Mouse (Mus musculus) activated CD4-positive, CD25-positive, alpha-beta regulatory T cell, adult 4 months (primary cell): ENCODE data around the gene Usp32. TPM values are rescaled to one million over a fixed set of nuclear protein-coding genes. Genes with fewer than 3 reads are reported as not detected.
"Not testable (repeated sequence)": the region's sequence is repeated elsewhere in the genome, so short reads cannot be mapped to it uniquely, and the experiment has no call there.

Experiments used
- ATAC-seq: one replicate; pipeline ENCODE4 v1.8.0; 2017
- polyA plus RNA-seq, 2 experiments: library from polyadenylated mRNA; unstranded; fragments of 100-300 nt; shearing (Covaris generic); gene quantifications; one replicate each; pipeline ENCODE4 v1.2.1; 2017

Usp32 gene
- polyA plus RNA-seq, result 10 to 100 TPM in 1 of 2 experiments, 1 to 10 TPM in 1; 7.5 to 11.9 TPM

DNA sequence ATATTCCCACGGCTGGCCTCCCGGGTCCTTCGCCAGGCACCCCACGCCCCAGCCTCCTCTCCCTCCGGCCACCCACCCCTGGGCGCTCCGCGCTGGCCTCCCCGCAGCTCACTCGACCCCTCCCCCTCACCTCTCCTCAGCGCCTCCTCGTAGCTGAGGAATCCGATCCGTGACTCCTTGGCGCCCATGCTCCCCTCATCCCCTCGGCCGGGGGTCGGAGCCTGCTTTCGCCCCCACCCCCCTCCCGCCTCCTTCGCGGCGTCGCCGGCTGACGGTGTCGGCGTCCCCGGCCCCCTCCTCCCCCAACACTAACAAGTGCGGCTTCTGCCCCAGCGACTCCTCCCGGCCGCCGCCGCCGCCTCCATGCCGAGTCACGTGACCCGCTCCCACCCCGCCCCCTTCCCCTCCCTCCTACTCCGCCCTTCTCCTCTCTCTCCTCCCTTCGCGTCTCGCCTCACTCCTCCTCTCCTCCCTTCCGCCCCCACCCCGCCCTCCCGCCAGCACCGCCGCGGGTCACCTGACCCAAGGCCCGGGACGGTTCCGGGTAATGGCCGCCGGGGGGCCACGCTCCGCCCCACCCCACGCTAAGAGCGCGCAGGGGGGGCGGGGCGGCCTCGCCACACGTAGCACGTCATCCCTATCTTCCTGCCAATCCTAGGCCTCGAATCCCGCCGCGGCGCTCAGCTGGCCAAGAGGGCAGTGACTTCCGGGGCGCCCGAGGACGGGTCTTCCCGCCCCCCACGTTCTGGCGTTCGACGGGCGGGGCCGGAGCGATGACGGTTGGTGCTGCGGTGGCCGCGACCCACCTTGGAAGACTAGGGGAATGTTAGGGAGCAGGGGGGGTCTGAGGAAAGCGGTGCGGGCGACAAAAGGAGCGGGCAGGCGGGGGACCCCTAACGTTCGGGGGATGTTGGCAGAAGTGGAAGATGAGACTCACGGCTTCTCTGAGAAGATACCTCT lies at the start of gene Usp32:
TSS of gene Usp32 (minus strand) at position 581 of the 960 bp plus-strand sequence.
- ATAC-seq, result peak; percentile 94

DNA sequence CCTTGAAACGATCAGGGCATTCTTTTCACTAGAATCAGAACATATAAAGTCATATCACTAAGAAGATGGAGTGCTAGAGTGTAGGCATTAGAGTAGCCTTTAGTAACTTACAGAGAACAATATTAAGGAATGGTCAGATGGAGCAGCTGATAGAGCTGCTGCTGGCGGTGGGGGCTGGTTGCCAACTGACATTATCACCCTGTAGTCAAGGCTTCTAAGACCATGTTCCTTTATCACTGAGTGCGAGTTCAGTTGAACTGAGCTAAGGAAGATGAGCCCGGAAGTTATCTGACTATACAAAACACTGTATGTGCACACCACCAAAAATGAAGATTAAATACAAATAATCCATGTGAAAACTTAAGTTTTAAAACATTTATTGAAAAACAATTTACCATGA lies 49.1 kb upstream of the Usp32 start:
- ATAC-seq, result no peak

DNA sequence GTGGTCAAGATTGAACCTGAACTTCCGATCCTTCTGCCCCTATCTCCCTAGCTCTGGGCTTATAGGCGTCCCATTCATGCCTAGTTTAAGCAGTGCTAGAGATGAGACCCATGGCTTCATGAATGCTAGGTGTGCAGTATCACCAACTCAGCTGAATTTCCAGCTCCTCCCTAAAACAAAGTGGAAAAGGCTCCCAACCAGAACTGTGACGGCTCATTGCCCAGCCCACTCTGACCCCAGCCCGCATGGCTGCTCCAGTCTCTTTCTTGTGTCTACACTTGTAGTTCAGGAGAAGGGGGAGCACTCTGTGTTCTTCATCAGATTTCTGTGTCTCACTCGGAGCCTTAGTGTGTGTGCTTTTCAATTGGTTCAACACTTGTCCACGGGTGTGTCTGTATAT lies 44.9 kb upstream of the Usp32 start:
- no peak for ATAC-seq

DNA sequence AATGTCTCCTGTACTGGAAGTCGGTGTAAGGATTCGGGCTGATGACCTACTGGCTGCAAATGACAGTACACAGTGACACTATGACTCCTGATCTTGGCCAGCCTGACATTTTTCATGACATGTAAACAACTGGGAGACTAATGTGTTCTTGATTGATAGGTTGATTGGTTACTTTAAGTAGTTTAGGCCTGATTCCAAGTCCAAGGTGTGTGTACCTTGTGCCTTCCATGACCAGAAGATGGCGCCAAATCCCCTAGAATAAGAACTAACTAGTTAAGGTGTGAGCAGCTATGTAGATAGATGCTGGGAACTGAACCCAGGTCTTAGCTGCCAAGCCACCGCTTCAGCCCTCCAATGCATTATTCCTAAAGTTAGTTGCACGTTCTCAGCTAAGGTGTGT lies 44.1 kb upstream of the Usp32 start:
- ATAC-seq, result no peak

DNA sequence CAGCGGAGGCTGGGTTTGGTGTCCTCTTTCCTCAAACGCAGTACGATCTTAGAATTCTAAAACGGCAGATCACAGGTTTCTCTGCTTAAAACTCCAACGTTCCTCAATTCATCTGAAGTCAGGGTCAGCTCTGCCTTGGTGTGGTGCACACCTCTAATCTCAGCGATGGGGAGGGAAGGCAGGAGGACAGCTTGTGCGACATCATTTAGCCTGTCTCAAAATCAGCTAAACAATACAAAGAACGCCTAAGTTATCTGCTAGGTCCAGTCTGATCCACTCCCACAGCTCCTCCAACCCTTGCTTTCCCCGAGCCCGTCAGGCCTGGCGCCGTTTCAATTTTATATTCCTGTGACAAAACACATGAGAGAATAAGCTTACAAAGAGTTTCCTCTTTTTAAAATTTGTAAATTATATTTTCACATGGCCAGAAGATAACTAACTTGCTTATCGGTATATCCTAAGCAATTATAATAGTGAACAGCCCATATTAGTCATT lies 43.4 kb upstream of the Usp32 start:
- ATAC-seq, result no peak

DNA sequence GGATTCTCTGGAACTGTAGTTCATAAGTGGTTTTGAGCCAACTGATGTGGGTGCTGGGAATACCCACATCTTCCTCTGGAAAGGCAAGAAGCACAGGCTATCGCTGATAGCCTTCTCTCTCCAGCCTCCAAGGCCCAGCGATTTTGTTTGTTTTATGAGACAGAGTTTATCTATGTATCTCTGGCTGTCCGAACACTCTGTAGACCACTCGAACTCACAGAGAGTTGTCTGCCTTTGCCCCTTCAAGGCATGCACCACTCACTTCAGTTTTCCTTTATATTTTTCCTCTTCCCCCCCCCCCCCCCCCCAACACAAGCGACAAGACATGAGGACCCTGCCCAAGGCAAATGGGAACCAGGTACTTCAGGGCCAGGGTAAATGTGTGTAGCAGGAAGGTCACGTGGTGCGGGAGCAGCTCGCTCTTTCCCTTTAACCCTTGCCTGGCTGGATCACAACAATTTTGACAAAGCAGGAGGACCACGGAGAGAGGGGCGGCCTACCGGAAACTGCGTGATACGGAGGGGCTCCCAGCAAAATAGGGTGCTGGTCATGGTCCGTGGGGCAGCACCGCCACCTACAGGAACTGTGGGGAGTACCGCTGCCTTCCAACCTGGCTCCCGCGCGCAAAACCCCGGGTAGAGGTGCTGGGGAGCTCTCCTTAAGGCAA lies 42.8 kb upstream of the Usp32 start:
- ATAC-seq, result peak; percentile 61

DNA sequence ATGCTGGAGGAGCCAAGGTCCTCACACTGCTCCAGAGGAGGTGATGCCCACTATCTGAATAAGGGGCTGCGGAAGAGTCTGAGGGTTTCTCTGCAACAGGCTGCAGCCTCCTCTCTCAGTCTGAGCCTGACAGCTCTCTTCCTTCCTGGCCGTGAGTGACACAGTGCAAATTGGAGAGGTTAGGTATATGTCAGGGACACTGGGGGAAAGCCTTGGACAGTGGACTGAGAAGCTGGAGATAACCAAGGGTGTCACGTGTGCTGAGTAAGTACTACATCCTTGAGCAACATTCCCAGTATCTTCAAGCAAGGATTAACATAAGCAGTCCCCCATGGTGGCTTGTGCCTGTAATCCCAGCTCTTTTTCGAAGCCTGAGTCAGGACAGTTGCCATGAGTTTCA lies 38.5 kb upstream of the Usp32 start:
- no peak for ATAC-seq

DNA sequence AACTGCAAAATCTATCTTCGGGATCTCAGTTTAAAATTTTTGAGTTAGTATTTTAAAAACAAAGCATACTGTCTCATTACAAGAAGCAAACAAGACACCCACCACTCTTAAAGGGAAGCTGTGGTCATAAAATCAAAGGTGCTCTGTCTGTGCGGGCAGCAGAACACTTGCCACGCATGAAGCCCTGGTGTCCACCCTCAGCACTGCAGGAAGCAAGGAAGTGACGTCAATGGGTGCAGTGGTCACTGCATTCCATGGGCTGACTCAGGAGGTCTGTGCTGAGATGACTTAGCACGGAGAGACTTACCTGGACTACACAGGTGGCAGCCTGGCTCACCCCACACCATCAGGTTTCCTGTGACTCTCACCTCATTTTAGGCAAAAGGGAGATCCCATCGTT lies 37.8 kb upstream of the Usp32 start:
- no peak for ATAC-seq

DNA sequence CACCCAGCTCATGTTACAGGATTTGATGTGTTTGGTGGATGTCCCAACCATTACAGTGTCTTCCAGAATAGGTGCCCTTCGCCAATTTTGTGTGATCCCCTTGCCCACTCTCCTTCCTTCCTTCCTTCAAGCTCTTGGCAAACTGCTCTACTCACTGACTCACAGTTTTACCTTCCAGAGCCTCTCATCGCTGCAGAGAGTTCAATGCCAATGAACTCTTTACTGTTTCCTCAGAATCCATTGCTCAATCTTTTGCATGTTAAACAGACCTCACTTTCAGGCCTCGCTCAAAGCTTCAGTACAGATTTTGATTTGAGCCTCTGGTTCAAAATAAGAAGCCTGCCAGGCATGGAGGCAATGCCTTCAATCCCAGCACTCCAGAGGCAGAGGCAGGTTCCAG lies 36.0 kb upstream of the Usp32 start:
- ATAC-seq, result no peak

DNA sequence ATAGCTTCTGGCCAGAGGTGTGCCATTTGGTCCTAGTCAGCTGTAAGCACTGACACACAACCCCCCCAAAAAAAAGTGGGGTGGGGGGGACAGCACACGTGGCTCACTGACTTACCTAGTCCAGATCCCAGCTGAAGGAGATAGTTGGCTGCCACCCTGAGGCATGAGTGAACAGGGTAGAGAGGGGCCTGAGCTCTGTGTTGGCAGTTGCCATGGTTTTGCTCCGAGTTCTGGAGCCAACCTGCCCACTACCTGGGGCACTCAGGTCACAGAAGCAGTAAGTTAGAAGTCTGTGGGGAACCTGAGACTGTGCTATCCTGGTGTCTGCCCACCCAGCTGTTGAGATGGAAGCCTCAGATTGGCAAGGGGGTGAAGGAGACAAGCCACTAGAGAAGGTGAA lies 30.9 kb upstream of the Usp32 start:
- no peak for ATAC-seq

DNA sequence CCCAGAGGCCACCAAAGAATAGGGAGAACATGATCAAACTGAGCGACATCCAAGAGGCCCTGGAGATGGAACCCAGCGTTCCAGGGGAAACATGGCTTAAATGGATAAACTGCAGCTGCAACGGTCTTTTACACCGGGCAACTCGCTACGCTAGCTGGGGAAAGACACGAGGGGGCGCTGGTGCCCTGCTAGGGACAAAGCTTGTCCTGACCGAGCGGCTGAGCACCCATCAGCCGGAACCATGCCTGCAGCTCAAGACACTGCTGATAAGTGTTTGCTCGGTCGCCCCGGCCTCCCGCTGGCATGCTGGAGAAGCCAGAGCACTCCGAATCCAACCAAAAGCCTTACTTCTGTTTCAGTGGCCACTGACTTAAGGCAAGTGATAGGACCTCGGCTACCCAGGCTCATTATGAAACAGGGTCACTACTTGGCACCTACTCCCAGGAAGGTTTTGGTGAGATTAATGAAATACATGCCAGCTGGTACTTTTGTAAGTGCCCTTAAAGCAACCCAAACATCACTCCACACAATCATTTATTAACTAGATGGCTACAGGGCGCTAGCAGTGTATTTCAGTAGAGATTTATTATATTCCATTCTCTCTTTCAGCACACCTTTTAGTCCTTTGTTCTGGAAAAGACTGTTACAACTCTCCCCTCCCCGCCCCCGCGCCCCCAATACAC lies 30.2 kb upstream of the Usp32 start, which contains the start of gene 1700125H20Rik:
TSS of gene 1700125H20Rik (plus strand) at position 347 of the 683 bp plus-strand sequence.
- peak; percentile 52 for ATAC-seq

DNA sequence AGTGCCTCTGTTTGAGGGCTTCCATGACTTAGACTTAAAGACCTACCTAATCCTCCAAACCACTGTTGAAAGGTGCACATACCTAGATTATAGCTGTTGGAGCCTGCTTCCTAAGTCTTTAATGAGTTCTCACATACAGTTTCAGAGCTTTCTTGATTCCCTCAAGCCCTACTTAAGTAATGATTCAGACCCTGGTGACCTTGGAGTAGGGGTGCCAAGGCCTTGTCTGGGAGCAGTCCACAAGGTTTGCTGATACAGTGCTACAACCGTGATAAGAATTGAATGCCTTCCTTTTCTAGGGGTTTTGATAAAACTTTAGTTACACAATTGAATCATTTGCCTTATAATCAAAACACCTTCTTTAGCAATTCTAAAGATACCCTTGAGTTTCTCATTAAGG lies 27.5 kb upstream of the Usp32 start:
- no peak for ATAC-seq

DNA sequence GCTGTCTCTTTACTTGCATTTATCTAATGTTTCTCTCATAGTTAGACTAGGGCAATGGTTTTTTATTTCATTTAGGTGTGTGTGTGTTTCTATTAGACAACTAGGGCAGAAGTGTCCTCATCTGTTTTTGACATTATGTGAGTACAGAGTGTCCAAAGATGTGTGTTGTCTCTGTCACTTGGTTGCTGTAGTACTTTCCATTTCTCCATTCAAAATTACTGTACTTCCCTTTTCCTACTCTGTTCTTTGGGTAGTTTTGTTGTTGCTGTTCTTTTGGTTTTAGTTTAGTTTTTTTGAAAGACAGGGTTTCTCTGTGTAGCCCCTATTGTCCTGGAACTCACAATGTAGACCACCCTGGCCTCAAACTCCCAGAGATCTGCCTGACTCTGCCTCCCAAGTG lies 24.4 kb upstream of the Usp32 start:
- no peak for ATAC-seq

DNA sequence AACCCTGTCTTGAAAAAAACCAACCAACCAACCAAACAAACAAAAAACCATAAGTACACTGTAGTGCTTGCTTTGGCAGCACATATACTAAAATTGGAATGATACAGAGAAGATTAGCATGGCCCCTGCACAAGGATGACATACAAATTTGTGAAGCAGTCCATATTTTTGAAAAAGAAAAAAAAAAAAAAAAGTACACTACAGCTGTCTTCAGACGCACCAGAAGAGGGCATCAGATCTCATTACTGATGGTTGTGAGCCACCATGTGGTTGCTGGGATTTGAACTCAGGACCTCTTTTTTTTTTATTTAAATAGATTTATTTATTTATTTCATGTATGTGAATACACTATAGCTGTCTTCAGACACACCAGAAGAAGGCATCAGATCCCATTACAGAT lies 23.1 kb upstream of the Usp32 start:
- ATAC-seq, result not testable (repeated sequence)

DNA sequence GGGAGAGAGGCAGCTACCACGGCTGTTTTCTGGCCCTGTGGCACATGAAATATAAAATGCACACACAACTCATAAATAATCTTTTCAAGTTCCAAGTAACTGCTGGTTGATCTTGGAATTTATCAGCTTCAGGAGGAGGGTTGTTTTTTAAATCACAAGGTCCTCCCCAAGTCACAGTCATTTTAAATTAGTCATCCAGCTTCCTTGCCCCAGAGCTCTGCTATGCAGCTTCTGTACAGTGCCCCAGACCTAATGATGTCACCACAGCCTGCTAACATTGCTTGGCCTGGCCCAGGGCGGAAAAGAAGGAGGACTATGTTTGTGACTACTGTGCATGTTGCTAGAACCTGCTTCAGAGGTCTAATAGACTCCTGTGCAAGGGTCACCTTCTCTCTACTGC lies 17.3 kb upstream of the Usp32 start:
- ATAC-seq, result no peak

DNA sequence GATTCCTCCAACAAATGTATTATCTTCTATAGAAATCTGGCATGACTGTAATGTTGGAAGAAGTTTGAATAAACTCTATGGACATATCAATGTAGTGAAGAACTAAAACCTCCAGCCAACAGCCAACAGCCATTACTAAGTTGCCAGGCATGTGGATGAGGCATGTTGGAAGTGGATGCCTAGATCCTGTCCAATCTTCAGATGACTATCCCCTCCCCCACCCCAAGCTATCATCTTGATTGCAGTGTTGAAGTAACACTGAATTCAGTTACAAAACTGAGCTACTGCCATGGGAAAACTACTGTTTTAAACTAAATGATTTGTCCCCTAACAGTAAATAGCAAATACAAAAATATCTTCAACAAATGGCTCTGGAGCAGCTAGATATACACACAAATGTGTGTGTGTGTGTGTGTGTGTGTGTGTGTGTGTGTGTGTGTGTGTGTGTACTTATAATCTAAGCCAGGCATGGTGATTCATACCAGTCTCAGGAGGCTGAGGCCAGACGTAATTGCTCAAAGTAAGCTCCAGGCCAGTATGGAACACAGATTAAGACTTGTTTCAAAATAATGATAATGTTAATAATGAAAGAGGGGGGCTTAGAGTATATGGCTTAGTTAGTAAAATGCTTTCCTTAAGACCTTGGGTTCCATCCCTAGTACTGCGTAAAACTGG lies 12.4 kb upstream of the Usp32 start:
- ATAC-seq, result no peak

DNA sequence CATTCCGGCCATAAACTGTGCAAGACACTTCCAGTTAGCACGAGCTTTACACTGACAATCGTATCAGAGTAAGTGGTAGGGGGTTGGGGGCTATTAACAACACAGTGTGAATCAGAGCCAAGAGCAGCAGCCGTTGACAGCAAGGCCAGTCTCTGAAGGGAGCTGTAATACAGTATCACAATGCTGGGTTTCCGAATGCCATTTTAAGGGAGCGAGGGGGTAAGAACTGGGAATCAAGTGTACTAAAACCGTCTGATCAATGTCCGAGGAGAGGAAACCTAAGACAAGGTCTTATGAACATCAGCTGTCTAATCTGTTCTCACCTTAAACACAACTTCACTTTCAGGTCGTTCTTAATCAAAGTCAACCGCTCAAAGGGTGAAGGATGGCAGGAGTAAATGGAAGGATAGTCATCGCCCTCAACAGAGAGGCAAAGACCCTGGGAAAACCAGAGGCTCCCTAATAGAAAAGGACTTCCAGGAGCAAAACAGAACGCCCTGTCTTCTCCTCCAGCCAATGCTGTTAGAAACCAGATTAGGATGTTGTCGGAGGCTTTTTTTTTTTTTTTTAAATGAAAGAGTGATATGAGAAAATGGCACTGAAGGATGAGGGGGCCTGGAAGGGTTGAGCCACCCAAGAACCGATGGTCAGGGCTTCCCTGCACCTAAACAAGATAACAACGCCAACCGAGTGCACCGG lies 1.0 kb downstream of the Usp32 start:
- no peak for ATAC-seq

DNA sequence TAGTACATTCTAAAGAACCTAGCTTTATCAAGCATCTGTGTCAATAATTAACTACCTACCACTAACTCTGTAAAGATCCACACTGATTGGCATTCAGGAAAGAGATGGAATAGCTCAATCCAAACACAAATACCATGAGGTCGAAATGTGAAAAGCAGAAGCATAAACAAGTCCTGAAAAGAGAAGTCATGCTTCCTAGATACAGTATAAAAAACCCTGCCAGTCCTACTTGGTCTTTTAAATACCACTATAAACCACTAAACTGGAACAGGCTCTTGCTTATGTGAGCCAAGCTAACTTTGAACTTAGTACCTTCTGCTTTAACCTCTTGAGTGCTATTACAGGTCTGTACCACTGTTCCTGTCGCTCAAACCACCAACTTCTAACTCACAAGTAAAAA lies 8.4 kb downstream of the Usp32 start:
- ATAC-seq, result no peak

DNA sequence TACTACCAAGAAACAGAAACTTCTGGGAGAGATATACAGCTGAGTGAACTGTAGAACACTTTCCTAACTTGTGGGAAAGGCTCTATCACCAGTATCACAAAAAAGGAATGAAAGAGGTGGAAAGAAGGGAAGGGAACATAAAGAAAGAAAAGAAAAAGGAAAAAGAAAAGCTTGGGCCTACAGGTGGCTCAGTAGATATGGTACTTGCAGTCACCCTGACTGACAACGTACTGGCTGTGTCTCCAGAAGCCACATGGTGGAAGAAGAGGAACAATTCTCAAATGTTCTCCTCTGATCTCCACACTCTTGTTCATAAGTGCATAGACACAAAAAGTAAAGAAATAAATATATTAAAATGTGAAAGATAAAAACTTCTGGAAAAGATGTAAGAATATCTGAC lies 11.1 kb downstream of the Usp32 start:
- ATAC-seq, result no peak

DNA sequence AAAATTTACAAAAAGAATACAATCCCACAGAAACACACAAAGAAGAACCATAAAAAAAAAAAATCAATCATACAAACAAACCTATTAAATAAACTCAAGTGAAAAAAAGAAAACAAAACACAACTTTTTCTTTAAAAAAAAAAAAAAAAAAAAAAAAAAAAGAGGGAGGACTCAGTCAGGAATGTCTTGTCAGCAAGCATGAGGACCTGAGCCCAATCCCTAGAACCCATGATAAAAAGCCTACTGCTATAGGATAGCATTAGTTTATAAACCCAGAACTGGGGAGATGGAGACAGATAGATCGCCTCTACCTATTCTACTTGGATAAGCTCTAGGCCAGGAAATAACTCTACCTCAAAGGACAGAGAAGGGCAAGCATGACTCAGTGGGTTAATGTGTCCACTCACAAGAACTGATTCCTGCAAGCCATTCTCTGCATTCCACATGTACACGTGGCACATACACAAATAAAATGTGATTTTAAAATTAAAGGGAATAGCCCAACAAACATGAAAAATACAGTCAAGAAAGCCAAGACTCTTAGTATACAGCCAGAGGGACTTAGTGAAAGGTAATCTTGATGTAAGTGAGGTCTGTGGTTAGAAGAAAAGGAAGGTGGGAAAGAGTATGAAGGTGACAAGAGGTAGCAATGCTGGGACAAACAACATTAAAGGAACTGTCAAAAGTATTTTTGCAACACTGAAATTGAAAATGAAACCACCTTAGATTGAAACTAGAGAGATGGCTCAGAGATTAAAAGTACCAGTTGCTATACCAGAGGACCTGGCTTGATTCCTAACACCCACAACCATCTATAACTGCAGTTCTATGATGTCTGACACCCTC lies 13.5 kb downstream of the Usp32 start:
- ATAC-seq, result peak; percentile 81
